Mouse (Mus musculus): ENCODE measurements around the gene P3h3. TPM values are rescaled to one million over a fixed set of nuclear protein-coding genes. Genes with fewer than 3 reads are reported as not detected.
"Not testable (repeated sequence)": the region's sequence is repeated elsewhere in the genome, so short reads cannot be mapped to it uniquely, and the experiment has no call there.

The P3h3 gene
- polyA plus RNA-seq, 1 experiment from 2014 or later, result 4.5 TPM

- Histone ChIP-seq H3K9ac (ENCODE audit: low read depth, low read length) (peak overlapping the region; percentile 68), H3K4me3 (ENCODE audit: low read depth, low read length) (peak overlapping the region; percentile 59), H3K4me2 (replicated peaks; ENCODE audit: low read depth) (peak overlapping the region; percentile 70), H3K27ac (ENCODE audit: low read depth, low read length) (peak overlapping the region; percentile 88; the same call in 1 of the 2 replicates), H3K36me3 (ENCODE audit: control insufficient read depth, insufficient read depth) (peaks cover 51% of the 10 kb centered on the region), H3K27me3 (replicated peaks; ENCODE audit: control insufficient read depth, insufficient read depth, low read length) (no peaks in the 10 kb centered on the region), H3K9me3 (ENCODE audit: control insufficient read depth) (no peaks in the 10 kb centered on the region), H3K4me1 (replicated peaks; ENCODE audit: control insufficient read depth, insufficient read depth, low read length) (peaks cover 13% of the 10 kb centered on the region; the same call in 1 of the 2 replicates)
- 8% methylated on average over 9 of the region's 9 CpGs for WGBS
- no peak for ATAC-seq
- TF ChIP-seq CTCF (IDR thresholded peaks at IDR 0.05; ENCODE audit: low read depth), result no peak
Measured at GRCm38 (mm10) chr6:124812848-124813247, 44.7 kb downstream of the P3h3 start.

- ATAC-seq, result no peak
- peak overlapping the region; percentile 59 for H3K4me3 ChIP-seq (ENCODE audit: low read depth, low read length)
- H3K27ac ChIP-seq (ENCODE audit: low read depth, low read length), result peak overlapping the region; percentile 88; the same call in 1 of the 2 replicates
- WGBS, result 60% methylated on average over 24 of the region's 24 CpGs
- H3K9ac ChIP-seq (ENCODE audit: low read depth, low read length), result peak overlapping the region; percentile 31; the same call in 1 of the 2 replicates
- H3K4me2 ChIP-seq (replicated peaks; ENCODE audit: low read depth), result peak overlapping the region; percentile 70
- peaks cover 17% of the 10 kb centered on the region for H3K4me1 ChIP-seq (replicated peaks; ENCODE audit: control insufficient read depth, insufficient read depth, low read length)
- H3K36me3 ChIP-seq (ENCODE audit: control insufficient read depth, insufficient read depth), result peaks cover 42% of the 10 kb centered on the region; the same call in 1 of the 2 replicates
- H3K27me3 ChIP-seq (replicated peaks; ENCODE audit: control insufficient read depth, insufficient read depth, low read length), result no peaks in the 10 kb centered on the region
- H3K9me3 ChIP-seq (ENCODE audit: control insufficient read depth), result no peaks in the 10 kb centered on the region
- no peak for TF ChIP-seq CTCF (IDR thresholded peaks at IDR 0.05; ENCODE audit: low read depth)
Measured at GRCm38 (mm10) chr6:124811701-124812560, 45.6 kb downstream of the P3h3 start.

- Histone ChIP-seq H3K27ac (ENCODE audit: low read depth, low read length) (peak overlapping the region; percentile 88; the same call in 1 of the 2 replicates), H3K9ac (ENCODE audit: low read depth, low read length) (no peak overlapping the region), H3K4me3 (ENCODE audit: low read depth, low read length) (no peak overlapping the region), H3K36me3 (ENCODE audit: control insufficient read depth, insufficient read depth) (peaks cover 37% of the 10 kb centered on the region; the same call in 1 of the 2 replicates), H3K27me3 (replicated peaks; ENCODE audit: control insufficient read depth, insufficient read depth, low read length) (no peaks in the 10 kb centered on the region), H3K4me1 (replicated peaks; ENCODE audit: control insufficient read depth, insufficient read depth, low read length) (peaks cover 17% of the 10 kb centered on the region), H3K9me3 (ENCODE audit: control insufficient read depth) (no peaks in the 10 kb centered on the region), H3K4me2 (replicated peaks; ENCODE audit: low read depth) (no peak overlapping the region)
- no peak for TF ChIP-seq CTCF (IDR thresholded peaks at IDR 0.05; ENCODE audit: low read depth)
- no peak for ATAC-seq
- 64% methylated on average over 4 of the region's 4 CpGs for WGBS
Measured at GRCm38 (mm10) chr6:124811403-124811665, 46.2 kb downstream of the P3h3 start.

GRCm38 (mm10) chr6:124810566-124811402, 46.8 kb downstream of the P3h3 start:
- H3K27me3 ChIP-seq (replicated peaks; ENCODE audit: control insufficient read depth, insufficient read depth, low read length); H3K9ac ChIP-seq (ENCODE audit: low read depth, low read length); ATAC-seq; H3K27ac ChIP-seq (ENCODE audit: low read depth, low read length); H3K9me3 ChIP-seq (ENCODE audit: control insufficient read depth): not testable (repeated sequence)
- H3K4me1 ChIP-seq (replicated peaks; ENCODE audit: control insufficient read depth, insufficient read depth, low read length), result peaks cover 17% of the 10 kb centered on the region
- H3K36me3 ChIP-seq (ENCODE audit: control insufficient read depth, insufficient read depth), result peaks cover 32% of the 10 kb centered on the region; the same call in 1 of the 2 replicates
- H3K4me2 ChIP-seq (replicated peaks; ENCODE audit: low read depth), result peak overlapping the region; percentile 95
- H3K4me3 ChIP-seq (ENCODE audit: low read depth, low read length), result 0 out of 2 replicates have a peak overlapping the region, but pooled peaks have one; percentile 64
- WGBS, result 77% methylated on average over 11 of the region's 11 CpGs

- H3K9me3 ChIP-seq (ENCODE audit: control insufficient read depth), result no peaks in the 10 kb centered on the region
- ATAC-seq, result no peak
- no peak for TF ChIP-seq CTCF (IDR thresholded peaks at IDR 0.05; ENCODE audit: low read depth)
- peaks cover 26% of the 10 kb centered on the region; the same call in 1 of the 2 replicates for H3K36me3 ChIP-seq (ENCODE audit: control insufficient read depth, insufficient read depth)
- peaks cover 17% of the 10 kb centered on the region for H3K4me1 ChIP-seq (replicated peaks; ENCODE audit: control insufficient read depth, insufficient read depth, low read length)
- H3K9ac ChIP-seq (ENCODE audit: low read depth, low read length), result peak overlapping the region; percentile 73
- H3K27me3 ChIP-seq (replicated peaks; ENCODE audit: control insufficient read depth, insufficient read depth, low read length), result no peaks in the 10 kb centered on the region
- WGBS, result 36% methylated on average over 14 of the region's 14 CpGs
- peak overlapping the region; percentile 95 for H3K27ac ChIP-seq (ENCODE audit: low read depth, low read length)
- peak overlapping the region; percentile 95 for H3K4me2 ChIP-seq (replicated peaks; ENCODE audit: low read depth)
- peak overlapping the region; percentile 64 for H3K4me3 ChIP-seq (ENCODE audit: low read depth, low read length)
Measured at GRCm38 (mm10) chr6:124809775-124810538, 47.6 kb downstream of the P3h3 start.

Data from intestine, postnatal 0 days (tissue).